Mouse (Mus musculus) erythroblast, adult 5-6 weeks (primary cell): ENCODE measurements around the gene Tsga10. TPM values are rescaled to one million over a fixed set of nuclear protein-coding genes. Genes with fewer than 3 reads are reported as not detected.
"Not testable (repeated sequence)": the region's sequence is repeated elsewhere in the genome, so short reads cannot be mapped to it uniquely, and the experiment has no call there.

Source experiments
- ATAC-seq: replicated peaks from 2 replicates; pipeline ENCODE4 v1.8.0; 2016; ENCODE audit warnings: moderate number of reproducible peaks, mild to moderate bottlenecking, moderate TSS enrichment, inconsistent platforms; ENCODE audit not compliant: poor library complexity, low FRiP score, severe bottlenecking
- total RNA-seq, 2 experiments: library from RNA; stranded (forward) in 1 of 2; stranded (reverse) in 1 of 2; fragments of 150-400 nt in 1 of 2; fragments of 200-764, 138-1000 nt in 1 of 2; gene quantifications; 2 replicates each; pipeline versions ENCODE4 v1.2.3 to v1.2.4; 2015 to 2017; ENCODE audit warnings: low replicate concordance in 2 of 2

Tsga10 gene
- total RNA-seq, 2 experiments from 2014 or later: 2.5 to 5.2 TPM

DNA sequence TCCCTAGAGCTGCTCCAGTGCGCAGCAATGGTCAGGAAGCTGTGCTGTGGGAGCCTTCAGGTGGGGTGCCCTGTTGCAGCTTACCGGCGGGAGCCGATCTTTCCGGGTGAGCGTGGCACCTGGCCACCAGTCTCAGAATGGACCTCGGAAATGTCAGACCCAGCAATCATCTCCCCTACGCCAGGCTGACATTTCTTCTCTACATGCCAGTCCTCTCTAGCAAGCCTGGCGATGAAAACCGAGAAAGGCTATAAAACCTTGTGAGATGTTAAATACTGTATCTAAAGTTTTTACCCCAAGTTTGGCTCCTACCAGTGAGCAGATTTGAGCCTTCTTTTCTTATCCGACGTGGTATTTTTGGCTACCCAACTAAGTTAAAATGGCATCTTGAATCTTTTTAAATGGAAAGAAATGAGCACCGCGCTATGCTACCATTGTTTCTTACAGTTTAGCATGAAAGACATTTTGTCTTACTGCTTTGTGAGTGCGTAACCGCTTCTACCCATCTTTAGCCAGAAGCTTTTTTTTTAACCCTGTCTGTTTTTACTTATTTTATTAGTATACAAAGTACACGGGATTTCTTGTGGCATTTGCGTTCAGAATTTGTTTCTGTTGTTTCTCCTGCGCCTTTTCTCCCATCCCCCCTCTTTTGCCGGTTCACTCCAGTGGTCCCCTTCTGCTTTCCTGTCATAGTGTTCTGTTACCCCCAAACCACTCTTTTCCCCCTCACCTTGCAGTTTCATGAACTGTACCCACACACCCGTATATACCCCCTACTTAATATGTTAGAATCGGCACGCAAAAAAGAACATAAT lies 621 bp downstream of the Tsga10 start:
- ATAC-seq: no peak

DNA sequence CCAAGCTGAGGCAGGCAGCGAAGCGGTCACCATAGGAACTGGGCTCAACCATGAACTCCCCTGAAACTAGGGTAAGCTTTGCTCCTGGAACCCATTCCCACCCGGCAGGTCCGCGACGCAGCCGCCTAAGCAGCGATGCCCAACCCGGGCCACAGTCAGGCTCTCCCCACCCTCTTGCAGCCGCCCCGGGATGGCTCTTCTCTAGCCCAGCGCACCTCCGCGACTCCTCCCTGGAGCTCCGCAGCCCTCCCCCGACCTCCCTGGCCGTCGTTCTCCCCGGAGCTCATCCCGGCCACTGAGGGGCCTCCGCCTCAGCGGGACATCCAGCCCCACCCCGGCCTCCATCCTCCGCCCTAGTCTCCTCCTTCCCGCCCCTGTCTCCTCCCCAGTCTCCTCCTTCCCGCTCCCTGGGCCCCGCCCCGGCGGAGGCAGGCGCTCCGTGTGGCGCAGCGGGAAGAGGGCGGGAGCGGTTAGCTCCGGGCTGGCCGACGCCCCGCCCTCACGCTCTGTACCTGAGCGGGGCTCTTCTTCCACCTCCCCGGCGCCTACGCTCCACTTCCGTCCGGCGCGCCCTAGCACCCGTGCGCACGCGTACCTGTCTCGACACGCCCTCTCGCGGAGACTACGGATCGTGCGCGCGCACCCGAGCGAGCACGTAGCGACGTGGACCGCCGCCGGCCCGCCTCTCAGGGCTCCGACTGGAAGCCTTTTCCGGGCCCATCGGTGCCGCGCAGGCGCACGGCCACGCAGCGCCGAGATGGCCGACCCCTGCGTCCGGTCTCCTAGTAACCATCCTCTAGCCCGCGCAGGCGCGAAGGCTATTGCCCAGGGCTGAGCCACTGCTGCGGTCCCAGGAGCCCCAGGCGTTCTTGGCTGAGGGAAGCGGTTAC lies 1.5 kb downstream of the Tsga10 start:
- ATAC-seq: peak; percentile 91

DNA sequence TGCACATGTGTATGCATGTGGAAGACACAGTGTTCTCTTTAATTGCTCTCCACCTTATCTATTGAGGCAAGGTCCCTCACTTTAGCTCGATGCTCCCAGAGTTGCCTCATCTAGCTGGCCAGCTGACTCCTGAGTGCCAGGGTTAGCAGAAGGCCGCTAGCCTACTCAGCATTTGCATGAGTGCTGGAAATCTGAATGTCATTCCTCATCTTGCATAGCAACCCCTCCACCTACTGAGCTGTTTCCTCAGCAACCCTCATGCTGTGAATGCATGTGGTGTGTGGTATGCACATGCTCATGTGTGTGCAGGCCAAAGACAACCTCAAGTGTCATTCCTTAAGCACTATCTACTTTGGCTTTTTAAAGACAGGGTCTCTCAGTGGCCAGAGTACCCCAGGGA lies 15.5 kb downstream of the Tsga10 start:
- ATAC-seq: no peak

DNA sequence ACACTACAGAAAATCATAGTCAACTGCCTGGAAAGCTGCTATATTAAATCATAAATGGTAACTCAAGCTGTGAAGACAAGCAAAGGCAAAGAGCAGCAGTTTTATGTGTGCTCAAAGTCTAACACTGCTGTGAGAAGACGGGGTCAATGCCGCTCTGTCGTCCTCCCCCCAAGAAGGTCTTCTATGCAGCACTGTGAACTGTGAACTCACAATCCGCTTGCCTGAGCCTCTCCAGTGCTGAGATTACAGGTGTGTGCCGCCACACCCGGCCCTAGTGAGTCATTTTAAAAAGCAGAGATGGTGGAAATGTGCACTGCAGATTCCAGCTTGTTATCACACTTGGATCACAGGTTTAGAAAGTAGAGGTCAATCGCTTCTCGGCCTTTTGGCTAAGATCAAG lies 19.4 kb downstream of the Tsga10 start:
- ATAC-seq: no peak

DNA sequence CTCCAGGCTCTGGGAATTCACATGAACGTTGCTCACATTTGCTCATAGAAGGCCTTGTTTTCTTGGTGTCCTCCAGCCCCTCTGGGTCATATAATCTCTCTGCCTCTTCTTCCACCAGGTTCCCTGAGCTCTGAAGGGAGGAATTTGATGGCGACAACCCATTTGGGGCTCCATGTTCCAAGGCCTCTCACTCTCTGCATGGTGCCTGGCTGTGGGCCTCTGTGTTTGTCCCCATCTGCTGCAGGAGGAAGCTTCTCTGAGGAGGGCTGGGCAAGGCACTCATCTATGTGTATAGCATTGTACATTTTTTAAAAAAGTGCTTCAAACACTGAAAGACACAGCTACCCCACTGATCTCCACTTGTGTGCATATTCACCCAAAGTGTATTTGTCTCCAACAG lies 34.5 kb downstream of the Tsga10 start:
- no peak for ATAC-seq

DNA sequence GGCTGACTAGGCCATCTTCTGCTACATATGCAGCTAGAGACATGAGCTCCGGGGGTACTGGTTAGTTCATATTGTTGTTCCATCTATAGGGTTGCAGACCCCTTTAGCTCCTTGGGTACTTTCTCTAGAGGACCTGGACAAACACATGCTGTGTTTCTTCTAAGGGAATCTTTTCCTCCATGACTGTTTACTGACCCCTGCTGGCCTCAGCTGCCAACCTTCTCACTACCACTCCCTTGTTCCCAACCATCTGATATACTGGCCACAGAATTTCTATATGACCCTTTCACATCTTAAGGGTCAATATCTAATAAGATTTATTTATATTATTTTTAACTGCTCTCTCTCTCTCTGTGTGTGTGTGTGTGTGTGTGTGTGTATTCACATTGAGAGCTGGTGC lies 63.9 kb downstream of the Tsga10 start:
- ATAC-seq: not testable (repeated sequence)

DNA sequence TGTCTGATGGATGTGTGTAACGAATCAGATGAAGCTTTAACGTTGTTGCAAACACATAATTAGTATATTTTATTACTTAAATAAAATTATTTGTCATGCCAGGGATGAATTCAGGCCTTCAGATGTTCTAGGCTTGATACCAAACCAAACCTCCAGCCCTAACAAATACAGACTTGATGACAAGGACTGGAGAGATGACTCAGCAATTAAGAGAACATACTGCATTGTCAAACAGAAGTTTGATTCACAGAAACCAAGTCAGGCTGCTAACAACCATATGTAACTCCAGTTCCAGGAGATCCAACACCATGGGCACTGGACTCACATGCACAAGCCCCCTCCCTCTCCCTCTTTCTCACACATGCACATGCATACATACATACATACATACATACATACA lies 65.9 kb downstream of the Tsga10 start:
- ATAC-seq: no peak

DNA sequence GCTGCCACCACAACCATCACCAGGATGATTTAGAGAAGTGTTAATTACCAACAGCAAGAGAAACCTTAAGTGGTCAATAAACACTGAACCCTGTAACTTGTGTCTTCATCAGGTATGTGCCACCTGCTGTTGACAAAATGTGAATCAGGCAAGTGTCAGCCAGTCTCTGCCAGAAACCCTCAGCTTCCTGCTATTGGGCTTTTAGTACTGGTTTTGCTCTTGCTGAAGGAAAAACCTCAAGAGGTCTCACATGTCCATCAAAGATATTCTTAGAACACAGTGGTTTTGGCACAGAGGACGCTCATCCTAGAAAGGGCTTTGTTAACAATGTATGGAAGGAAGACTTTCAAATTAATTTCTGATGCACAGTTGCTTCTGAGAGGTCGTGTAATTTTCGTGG lies 66.7 kb downstream of the Tsga10 start:
- no peak for ATAC-seq

DNA sequence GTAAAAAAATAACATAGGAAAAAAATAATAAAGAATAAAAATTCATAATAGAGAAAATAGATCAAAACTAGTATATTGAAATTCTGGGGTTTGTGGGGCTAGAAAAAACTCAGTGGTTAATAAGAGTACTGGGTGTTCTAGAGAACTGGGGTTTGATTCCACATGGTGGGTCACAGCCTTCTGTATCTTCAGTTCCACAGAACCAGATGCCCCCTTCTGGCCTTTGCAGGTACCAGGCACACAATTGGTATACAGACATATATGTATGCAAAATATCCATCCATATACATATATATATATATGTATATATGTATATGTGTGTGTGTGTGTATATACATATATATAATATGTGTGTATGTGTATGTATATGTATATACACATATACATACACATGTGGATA lies 106.8 kb downstream of the Tsga10 start:
- no peak for ATAC-seq

DNA sequence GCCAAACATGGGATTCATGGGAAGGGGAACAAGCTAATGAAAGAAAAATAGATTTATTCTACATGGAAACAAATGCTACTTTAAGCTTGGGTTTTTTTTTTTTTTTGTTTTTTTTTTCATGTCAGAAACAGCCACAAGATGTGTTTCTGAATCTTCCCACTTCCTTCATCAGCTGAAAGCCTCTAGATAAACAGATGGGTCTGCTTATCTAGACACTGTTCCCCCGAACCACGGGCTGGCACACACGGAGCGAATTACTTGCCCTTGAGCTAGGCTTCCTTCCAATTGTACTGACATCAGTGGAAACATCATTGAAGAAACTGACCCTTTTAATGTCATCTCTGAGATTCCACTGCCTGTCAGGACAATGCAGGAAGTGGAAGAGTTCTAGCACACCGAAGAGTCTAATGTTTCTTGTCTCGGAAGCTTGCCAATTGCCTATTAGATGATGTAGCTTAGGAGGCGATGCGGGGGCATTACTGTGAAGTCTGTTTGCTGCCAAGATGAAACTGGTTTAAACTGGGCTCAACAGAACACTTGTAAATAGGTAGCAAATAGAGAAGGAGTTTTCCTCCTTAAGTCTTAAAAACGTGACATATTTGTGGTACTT lies 121.5 kb downstream of the Tsga10 start:
- ATAC-seq: no peak

DNA sequence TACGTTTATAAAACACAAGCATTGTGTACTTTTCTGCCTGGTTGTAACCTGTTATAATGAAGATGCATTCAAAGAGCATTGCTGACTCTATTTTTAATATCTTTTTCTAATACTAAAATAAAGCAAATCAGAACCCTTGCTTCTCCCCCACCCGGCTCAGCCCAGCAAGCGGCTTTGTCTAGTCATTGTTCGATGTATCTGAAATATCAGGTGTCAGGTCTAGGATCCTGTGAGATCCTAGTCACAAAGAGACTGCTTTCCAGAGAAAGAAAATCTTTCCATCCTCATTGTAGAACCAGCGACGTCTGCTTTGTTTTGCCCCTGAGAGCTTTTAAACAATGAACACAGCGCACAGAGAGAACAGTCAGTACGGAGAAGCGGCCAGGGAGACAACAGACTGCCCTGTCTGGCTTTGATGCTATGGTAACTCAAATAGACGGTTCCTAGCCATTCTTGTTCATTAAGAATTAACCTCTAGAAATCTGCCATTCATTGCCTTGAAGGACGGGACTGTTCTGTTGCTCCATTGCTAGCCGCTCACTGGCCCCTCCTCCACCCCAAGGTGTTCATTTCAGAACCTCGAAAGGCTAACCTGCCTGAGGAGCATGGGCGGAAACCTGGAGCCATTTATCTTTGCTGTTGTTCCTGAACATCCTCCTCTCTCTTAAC lies 123.5 kb downstream of the Tsga10 start:
- ATAC-seq: no peak

DNA sequence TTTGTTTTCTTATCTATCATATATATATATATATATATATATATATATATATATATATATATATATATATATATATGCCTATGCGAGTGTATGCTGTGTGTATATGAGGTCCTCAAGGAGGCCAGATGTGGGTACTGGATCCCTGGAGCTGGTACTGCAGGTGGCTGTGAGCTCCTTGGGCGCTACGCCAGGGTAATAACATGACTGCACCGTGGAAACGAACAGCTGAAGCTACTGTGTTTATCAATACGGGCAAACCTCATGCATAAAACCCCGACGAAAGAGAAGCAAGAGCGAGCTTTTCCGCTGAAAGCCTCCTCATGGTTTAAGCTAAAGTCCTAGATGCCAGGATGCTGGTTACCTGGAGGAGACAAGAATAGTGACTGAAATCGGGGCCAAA lies 124.1 kb downstream of the Tsga10 start:
- no peak for ATAC-seq

DNA sequence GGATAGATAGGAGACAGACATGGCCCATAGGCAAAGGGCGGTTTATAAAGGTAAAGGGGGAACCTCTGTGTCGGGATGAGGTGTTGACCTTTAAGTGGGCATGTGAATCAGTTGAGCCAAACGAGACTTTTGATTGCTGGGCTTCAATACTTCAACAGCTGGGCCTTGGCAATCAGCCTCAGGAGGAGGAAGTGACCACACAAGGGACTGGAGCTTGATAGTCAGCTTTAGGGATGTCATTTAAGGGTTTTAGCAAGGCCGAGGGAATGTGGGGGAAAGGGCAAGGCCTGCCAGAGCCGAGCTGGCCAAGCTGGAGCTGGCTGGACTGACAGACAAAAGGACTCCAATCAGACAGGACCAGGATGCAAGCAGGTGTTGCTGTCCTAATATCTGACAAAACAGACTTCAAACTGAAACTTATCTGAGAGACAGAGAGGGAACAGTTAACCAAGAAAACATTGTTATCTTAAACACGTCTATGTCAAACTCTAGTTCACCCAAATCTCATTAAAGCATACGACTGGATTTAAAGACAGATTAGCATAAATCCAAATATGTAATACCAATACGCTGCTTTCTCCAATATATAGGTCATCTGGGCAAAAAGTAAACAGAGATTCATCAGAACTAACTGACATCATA lies 125.9 kb downstream of the Tsga10 start:
- no peak for ATAC-seq

DNA sequence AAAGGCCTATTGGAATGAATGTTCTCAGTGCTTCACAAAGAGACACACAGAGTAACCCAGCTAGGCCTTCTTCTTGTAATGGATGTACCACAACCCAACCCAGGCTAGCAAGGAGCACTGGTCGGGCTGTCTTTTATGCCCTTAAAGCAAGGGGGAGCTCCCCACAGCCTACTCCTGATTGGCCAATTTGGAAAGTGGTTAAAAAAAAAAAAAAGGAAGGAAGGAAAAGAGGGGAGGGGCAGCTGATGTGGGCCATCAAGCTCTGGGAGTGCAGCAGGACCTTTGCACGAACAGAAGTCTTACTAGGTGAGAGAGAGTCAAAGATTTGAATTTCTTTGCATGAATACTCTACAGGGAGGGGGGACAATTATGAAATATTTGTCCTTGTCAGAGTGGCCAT lies 127.3 kb downstream of the Tsga10 start:
- no peak for ATAC-seq

DNA sequence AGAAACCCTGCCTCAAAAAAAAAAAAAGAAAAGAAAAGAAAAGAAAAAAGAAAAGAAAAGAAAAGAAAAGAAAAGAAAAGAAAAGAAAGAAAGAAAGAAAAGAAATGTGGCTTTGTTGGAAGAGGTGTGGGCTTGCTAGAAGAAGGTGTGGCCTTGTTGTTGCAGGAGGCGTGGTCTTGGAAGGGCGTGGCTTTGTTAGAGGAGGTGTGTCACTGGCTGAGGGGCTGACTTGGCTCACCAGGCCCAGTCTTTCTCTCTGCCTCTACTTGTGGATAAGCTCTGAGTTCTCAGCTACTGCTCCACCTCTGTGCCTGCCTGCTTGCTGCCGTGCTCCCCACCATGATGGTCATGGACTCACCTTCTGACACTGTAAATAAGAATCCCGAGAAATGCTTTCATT lies 129.2 kb downstream of the Tsga10 start:
- no peak for ATAC-seq

DNA sequence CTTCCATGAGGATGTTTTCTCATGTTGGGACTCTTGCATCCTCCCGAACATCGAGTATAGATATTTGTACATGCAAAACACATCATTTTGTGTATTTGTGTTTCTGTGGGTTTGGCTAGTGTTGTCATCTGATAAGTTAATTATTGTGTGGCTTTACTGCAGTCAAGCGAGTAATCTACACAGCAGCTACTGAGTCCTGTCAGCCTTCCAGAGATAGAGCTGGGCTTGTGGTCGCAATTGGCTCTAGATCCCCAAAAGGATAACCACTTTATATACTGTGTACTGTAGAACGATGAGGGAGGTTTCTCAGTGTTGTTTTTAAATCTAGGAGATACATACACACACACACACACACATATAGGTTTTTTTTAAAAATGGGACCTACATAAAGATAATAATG lies 130.3 kb downstream of the Tsga10 start:
- ATAC-seq: no peak

DNA sequence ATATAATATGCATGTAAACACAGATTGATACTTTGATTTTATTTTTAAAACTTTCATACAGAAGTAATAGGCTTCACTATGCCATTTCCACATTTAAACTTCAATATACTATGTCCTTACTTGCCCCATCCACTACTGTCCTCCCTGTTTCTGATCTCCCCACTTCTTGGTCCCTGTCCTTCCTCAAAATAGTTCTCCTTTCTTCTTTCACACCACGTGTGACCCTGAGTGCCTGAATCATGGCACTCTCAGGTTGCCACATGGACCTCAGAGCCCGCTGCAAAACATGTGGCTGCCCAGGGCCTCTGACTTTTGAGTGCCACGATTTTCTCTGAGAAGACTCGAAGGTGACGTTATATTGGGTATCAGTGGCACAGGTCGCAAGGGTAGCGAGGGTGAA lies 131.4 kb downstream of the Tsga10 start:
- ATAC-seq: no peak

DNA sequence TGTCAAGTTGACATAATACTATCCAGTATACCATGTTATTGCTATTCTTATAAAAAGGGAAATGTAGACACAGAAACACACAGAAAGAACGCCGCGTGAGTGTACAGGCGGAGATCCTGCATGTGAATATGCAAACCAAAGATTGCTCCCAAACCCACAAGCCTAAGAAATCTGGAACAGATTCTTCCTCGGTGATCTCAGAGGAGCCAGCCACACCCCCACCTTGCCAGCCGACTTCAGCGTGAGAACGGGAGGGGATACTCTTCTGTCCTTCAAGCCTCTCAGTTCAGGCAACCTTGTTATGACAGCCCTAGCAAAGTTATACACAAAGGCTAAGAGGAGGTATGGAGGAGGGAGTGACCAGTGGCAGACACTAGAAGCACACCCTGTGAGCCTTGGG lies 136.9 kb downstream of the Tsga10 start:
- ATAC-seq: no peak

DNA sequence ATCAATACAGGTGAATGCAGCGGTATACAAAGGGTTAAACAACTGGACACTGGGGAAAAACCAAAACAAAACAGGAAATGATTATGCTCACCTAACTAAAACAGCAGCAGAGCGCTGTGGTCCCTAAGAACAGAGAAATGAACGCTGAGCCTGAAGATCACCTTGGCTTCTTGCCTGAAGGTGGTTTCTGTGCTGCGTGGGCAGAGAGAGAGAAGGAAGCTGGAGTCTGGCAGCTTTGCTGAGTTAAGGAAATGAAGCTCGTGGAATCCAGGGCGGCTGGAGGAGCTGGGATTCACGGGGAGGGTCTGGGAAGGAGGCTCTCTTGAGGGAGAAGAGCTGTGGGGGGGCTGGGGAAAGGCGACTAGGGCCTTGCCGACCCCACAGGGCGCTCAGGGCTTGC lies 138.2 kb downstream of the Tsga10 start:
- no peak for ATAC-seq

DNA sequence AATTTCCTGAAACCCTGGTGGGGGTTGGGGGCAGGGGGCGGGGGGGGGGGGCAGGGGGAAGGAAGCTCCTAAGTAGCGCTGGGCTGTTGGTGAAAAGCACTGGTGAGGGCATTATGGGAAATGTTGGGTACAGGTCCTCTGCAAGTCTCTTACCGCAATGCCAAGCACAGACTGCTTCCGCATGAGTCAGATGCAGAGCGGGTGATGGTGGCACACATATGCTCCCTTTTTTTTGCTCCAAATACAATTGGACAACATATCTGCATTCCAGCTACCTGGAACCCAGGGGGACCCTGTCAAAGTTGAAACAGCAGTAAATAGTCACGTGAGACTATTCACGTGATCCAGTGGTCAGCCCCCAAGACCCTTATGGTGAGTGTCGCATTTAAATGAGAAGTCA lies 139.0 kb downstream of the Tsga10 start:
- ATAC-seq: no peak
